Mouse (Mus musculus): ENCODE data around the gene Ccdc33. TPM values are rescaled to one million over a fixed set of nuclear protein-coding genes. Genes with fewer than 3 reads are reported as not detected.
A peak's percentile ranks its signal among the peaks of the same experiment; 100 is the strongest.

The Ccdc33 gene
- total and polyA plus RNA-seq, 2 experiments from 2014 or later, result 0.27 to 1.4 TPM

- ATAC-seq (ENCODE audit: low FRiP score) (no peak), DNase-seq (ENCODE audit: low spot score) (no peak)
- peaks cover 4% of the 10 kb centered on the region for H3K4me1 ChIP-seq (ENCODE audit: insufficient read depth, low read length)
- WGBS, result 80% methylated on average over 8 of the region's 8 CpGs
- no peak overlapping the region for H3K4me3 ChIP-seq (ENCODE audit: low read depth, low read length)
- no peak overlapping the region for H3K4me2 ChIP-seq (ENCODE audit: low read depth, low read length, poor library complexity, severe bottlenecking)
- no peak overlapping the region for H3K27ac ChIP-seq (ENCODE audit: low read depth, low read length)
- no peak for TF ChIP-seq CTCF (IDR thresholded peaks at IDR 0.05)
- H3K9me3 ChIP-seq (ENCODE audit: low read length), result no peaks in the 10 kb centered on the region
- H3K36me3 ChIP-seq (ENCODE audit: insufficient read depth, low read length), result no peaks in the 10 kb centered on the region
- no peak overlapping the region for H3K9ac ChIP-seq (replicated peaks; ENCODE audit: low read length, poor library complexity, severe bottlenecking)
- no peaks in the 10 kb centered on the region for H3K27me3 ChIP-seq (ENCODE audit: insufficient read depth, low read length)
These were observed 107.1 kb downstream of the Ccdc33 start for GRCm38 (mm10) chr9:58011552-58011951.

- Histone ChIP-seq H3K27ac (ENCODE audit: low read depth, low read length) (no peak overlapping the region), H3K4me2 (ENCODE audit: low read depth, low read length, poor library complexity, severe bottlenecking) (no peak overlapping the region), H3K4me3 (ENCODE audit: low read depth, low read length) (no peak overlapping the region), H3K36me3 (ENCODE audit: insufficient read depth, low read length) (no peaks in the 10 kb centered on the region), H3K27me3 (ENCODE audit: insufficient read depth, low read length) (no peaks in the 10 kb centered on the region), H3K4me1 (ENCODE audit: insufficient read depth, low read length) (peaks cover 4% of the 10 kb centered on the region), H3K9ac (replicated peaks; ENCODE audit: low read length, poor library complexity, severe bottlenecking) (no peak overlapping the region), H3K9me3 (ENCODE audit: low read length) (no peaks in the 10 kb centered on the region)
- DNase-seq (ENCODE audit: low spot score), result no peak
- no peak for TF ChIP-seq CTCF (IDR thresholded peaks at IDR 0.05)
- 63% methylated on average over 7 of the region's 7 CpGs for WGBS
- ATAC-seq (ENCODE audit: low FRiP score), result no peak
These were observed 107.6 kb downstream of the Ccdc33 start for GRCm38 (mm10) chr9:58011027-58011426.

GRCm38 (mm10) chr9:58009588-58009987 lies 109.0 kb downstream of the Ccdc33 start:
- no peaks in the 10 kb centered on the region for H3K27me3 ChIP-seq (ENCODE audit: insufficient read depth, low read length)
- H3K36me3 ChIP-seq (ENCODE audit: insufficient read depth, low read length), result no peaks in the 10 kb centered on the region
- peaks cover 4% of the 10 kb centered on the region for H3K4me1 ChIP-seq (ENCODE audit: insufficient read depth, low read length)
- no peak for DNase-seq (ENCODE audit: low spot score)
- H3K4me2 ChIP-seq (ENCODE audit: low read depth, low read length, poor library complexity, severe bottlenecking), result no peak overlapping the region
- H3K9ac ChIP-seq (replicated peaks; ENCODE audit: low read length, poor library complexity, severe bottlenecking), result no peak overlapping the region
- 38% methylated on average over 3 of the region's 3 CpGs for WGBS
- H3K9me3 ChIP-seq (ENCODE audit: low read length), result no peaks in the 10 kb centered on the region
- peak; percentile 43 for TF ChIP-seq CTCF (IDR thresholded peaks at IDR 0.05)
- H3K4me3 ChIP-seq (ENCODE audit: low read depth, low read length), result no peak overlapping the region
- ATAC-seq (ENCODE audit: low FRiP score), result no peak
- no peak overlapping the region for H3K27ac ChIP-seq (ENCODE audit: low read depth, low read length)

GRCm38 (mm10) chr9:58009015-58009362 lies 109.6 kb downstream of the Ccdc33 start:
- WGBS, result 3% methylated on average over 6 of the region's 6 CpGs
- Histone ChIP-seq H3K9me3 (ENCODE audit: low read length) (no peaks in the 10 kb centered on the region), H3K4me1 (ENCODE audit: insufficient read depth, low read length) (peaks cover 4% of the 10 kb centered on the region), H3K9ac (replicated peaks; ENCODE audit: low read length, poor library complexity, severe bottlenecking) (no peak overlapping the region), H3K27ac (ENCODE audit: low read depth, low read length) (peak overlapping the region; percentile 72), H3K27me3 (ENCODE audit: insufficient read depth, low read length) (no peaks in the 10 kb centered on the region), H3K4me3 (ENCODE audit: low read depth, low read length) (no peak overlapping the region), H3K36me3 (ENCODE audit: insufficient read depth, low read length) (no peaks in the 10 kb centered on the region), H3K4me2 (ENCODE audit: low read depth, low read length, poor library complexity, severe bottlenecking) (peak overlapping the region; percentile 30; the same call in 1 of the 2 replicates)
- DNase-seq (ENCODE audit: low spot score), result peak; percentile 95
- ATAC-seq (ENCODE audit: low FRiP score), result peak; percentile 88
- TF ChIP-seq CTCF (IDR thresholded peaks at IDR 0.05), result no peak

- DNase-seq (ENCODE audit: low spot score), result peak; percentile 25
- ATAC-seq (ENCODE audit: low FRiP score), result peak; percentile 74
- Histone ChIP-seq H3K4me1 (ENCODE audit: insufficient read depth, low read length) (peaks cover 4% of the 10 kb centered on the region), H3K9me3 (ENCODE audit: low read length) (no peaks in the 10 kb centered on the region), H3K9ac (replicated peaks; ENCODE audit: low read length, poor library complexity, severe bottlenecking) (no peak overlapping the region), H3K27ac (ENCODE audit: low read depth, low read length) (peak overlapping the region; percentile 72), H3K4me2 (ENCODE audit: low read depth, low read length, poor library complexity, severe bottlenecking) (peak overlapping the region; percentile 30; the same call in 1 of the 2 replicates), H3K36me3 (ENCODE audit: insufficient read depth, low read length) (no peaks in the 10 kb centered on the region), H3K4me3 (ENCODE audit: low read depth, low read length) (no peak overlapping the region), H3K27me3 (ENCODE audit: insufficient read depth, low read length) (no peaks in the 10 kb centered on the region)
- WGBS, result 45% methylated on average over 12 of the region's 12 CpGs
- no peak for TF ChIP-seq CTCF (IDR thresholded peaks at IDR 0.05)
These were observed 110.1 kb downstream of the Ccdc33 start for GRCm38 (mm10) chr9:58008336-58009014.

GRCm38 (mm10) chr9:58005753-58006461 lies 112.7 kb downstream of the Ccdc33 start, which contains the start of gene Cyp11a1:
Gene Cyp11a1, plus strand, starts transcription at chr9:58006411.
- 87% methylated on average over 16 of the region's 16 CpGs for WGBS
- Histone ChIP-seq H3K9ac (replicated peaks; ENCODE audit: low read length, poor library complexity, severe bottlenecking) (no peak within 1 kb of the TSS), H3K27me3 (ENCODE audit: insufficient read depth, low read length) (no peaks in the 10 kb centered on the region), H3K36me3 (ENCODE audit: insufficient read depth, low read length) (no peaks in the 10 kb centered on the region), H3K4me1 (ENCODE audit: insufficient read depth, low read length) (peaks cover 4% of the 10 kb centered on the region), H3K27ac (ENCODE audit: low read depth, low read length) (no peak within 1 kb of the TSS), H3K4me2 (ENCODE audit: low read depth, low read length, poor library complexity, severe bottlenecking) (no peak within 1 kb of the TSS), H3K4me3 (ENCODE audit: low read depth, low read length) (no peak within 1 kb of the TSS), H3K9me3 (ENCODE audit: low read length) (no peaks in the 10 kb centered on the region)
- ATAC-seq (ENCODE audit: low FRiP score), result no peak
- TF ChIP-seq CTCF (IDR thresholded peaks at IDR 0.05), result no peak
- DNase-seq (ENCODE audit: low spot score), result no peak
